Mouse (Mus musculus) cerebellum, adult 2 months (tissue): ENCODE results near the gene Dhx58. TPM values are rescaled to one million over a fixed set of nuclear protein-coding genes. Genes with fewer than 3 reads are reported as not detected.
A peak's percentile ranks its signal among the peaks of the same experiment; 100 is the strongest.

ENCODE experiments used
- DNase-seq, 2 experiments: peaks; one replicate each; pipeline ENCODE4 v3.0.0; 2021
- H3K27ac ChIP-seq: fragments of 200-500 bp; 2 replicates; pipeline ENCODE4 v1.5.1; 2012; ENCODE audit warnings: low read length, control low read depth, inconsistent platforms; ENCODE audit not compliant: insufficient read depth
- H3K27me3 ChIP-seq: fragments of 200-500 bp; 2 replicates; pipeline ENCODE4 v1.6.1; 2012; ENCODE audit warnings: inconsistent platforms, mild to moderate bottlenecking, low read length, moderate library complexity; ENCODE audit not compliant: control insufficient read depth, insufficient read depth
- H3K4me1 ChIP-seq: fragments of 200-500 bp; 2 replicates; pipeline ENCODE4 v1.6.1; 2011; ENCODE audit warnings: low read length; ENCODE audit not compliant: control insufficient read depth, insufficient read depth
- H3K4me3 ChIP-seq: fragments of 200-500 bp; replicated peaks from 2 replicates; pipeline ENCODE3; 2011; ENCODE audit warnings: mild to moderate bottlenecking, low read depth, low read length, control low read depth; ENCODE audit not compliant: insufficient read depth
- CTCF ChIP-seq: fragments of 200-500 bp; IDR thresholded peaks from 2 replicates; pipeline ENCODE4 v1.5.1; 2011; ENCODE audit warnings: low read depth, mild to moderate bottlenecking, control low read depth, low read length, moderate library complexity, borderline replicate concordance; ENCODE audit not compliant: insufficient read depth
- POLR2A ChIP-seq: fragments of 200-500 bp; IDR thresholded peaks from 2 replicates; pipeline ENCODE4 v1.6.1; 2011; ENCODE audit warnings: low read length, control low read depth, borderline replicate concordance; ENCODE audit not compliant: insufficient read depth
- WGBS: fragments of 180-500 bp; shearing (Covaris S2); methylation state at CpG from one replicate; pipeline ENCODE4 v1.1.7; 2018; 5-methylcytosine and 5-hydroxymethylcytosine counted together
- polyA plus RNA-seq: library from polyadenylated mRNA; depleted of rRNA; stranded (reverse); fragments of >200 nt; gene quantifications from 2 replicates; pipeline ENCODE4 v1.2.3, GENCODE M21; 2012

Dhx58 gene
- polyA plus RNA-seq, 1 experiment, result 5.1 TPM

DNA sequence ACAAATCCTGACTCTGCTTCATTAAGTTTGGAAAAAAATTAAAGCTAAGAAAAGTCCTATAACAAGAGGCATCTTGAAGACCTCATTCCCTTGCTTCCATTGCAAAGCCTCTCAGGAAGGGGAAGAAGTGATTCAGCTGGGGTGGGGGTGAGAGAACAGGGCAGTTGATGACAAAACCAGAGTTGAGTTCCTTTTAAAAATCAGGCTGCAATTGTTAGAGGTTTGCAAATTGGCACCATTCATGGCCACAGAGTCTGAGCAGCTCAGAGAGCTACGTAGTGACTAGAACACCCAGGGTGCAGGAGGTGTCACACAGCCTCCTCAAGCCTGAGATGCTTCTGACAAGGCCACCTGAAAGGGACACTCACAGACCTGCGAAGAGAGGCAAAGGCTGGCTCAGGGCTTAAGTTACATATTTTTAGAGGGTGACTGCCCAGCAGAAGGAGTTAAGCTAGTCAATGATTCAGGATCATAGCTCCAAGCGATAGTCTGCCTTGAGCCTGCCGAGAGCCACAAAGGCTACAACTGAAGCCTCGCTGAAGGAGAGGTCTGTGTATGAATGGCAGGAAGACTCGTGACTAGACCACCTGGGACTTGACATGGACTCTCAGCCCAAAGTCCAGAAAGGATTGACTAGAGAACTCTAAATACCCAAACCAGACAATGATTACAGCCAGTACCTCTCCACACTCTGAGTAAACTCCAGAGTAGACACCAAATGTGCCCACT lies 26.6 kb upstream of the Dhx58 start:
- Histone ChIP-seq H3K4me1 (no peaks in the 10 kb centered on the region), H3K27ac (no peak overlapping the region), H3K4me3 (no peak overlapping the region), H3K27me3 (no peaks in the 10 kb centered on the region)
- 68% methylated on average over 6 of the region's 6 CpGs for WGBS
- no peak for DNase-seq
- TF ChIP-seq POLR2A (no peak), CTCF (no peak)

DNA sequence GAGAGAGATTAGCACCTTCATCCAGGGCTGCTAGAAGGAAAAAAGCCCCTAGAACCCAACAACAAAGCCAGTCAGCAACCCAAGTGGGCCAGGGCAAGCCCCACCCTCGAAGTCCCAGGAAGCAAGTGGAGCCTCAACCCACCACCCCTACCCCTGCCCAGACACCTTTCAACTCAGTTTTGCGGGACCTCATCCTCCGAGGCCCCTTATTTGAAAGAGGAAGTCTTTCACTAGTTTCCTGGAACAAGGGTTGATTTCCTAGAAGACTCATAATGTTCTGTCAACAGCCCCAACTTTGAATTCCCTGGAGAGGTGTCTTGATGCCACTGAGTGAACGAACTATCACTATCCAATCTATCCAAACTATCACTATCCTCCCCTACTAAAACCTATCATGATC lies 25.9 kb upstream of the Dhx58 start:
- H3K4me1 ChIP-seq, result peaks cover 4% of the 10 kb centered on the region; the same call in 1 of the 2 replicates
- no peak for DNase-seq
- H3K27me3 ChIP-seq, result no peaks in the 10 kb centered on the region
- WGBS, result 90% methylated on average over 4 of the region's 4 CpGs
- TF ChIP-seq POLR2A (no peak), CTCF (no peak)
- H3K27ac ChIP-seq, result no peak overlapping the region
- H3K4me3 ChIP-seq, result no peak overlapping the region

DNA sequence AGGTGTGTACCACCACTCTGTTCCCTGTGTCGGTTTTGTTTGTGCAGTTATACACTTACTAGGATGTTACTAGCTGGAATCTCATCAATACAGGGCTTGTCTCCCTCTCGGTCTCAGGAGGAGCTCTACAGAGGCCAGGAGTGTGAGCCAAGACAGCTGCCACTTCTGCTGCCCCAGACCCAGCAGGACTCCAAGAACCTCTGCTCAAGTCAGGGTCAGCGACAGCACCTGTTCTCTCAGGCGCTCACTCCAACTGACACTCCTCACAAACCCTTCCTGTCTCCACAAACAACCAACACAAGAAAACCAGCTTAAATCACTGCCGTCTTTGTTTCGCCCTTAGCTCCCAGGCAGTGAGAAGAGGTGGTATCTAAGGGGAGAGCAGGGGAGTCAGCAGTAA lies 24.5 kb upstream of the Dhx58 start:
- no peaks in the 10 kb centered on the region for H3K27me3 ChIP-seq
- H3K4me1 ChIP-seq, result peaks cover 5% of the 10 kb centered on the region; the same call in 1 of the 2 replicates
- H3K4me3 ChIP-seq, result no peak overlapping the region
- 22% methylated on average over 6 of the region's 6 CpGs for WGBS
- no peak for DNase-seq
- no peak overlapping the region for H3K27ac ChIP-seq
- no peak for TF ChIP-seq CTCF
- no peak for TF ChIP-seq POLR2A

DNA sequence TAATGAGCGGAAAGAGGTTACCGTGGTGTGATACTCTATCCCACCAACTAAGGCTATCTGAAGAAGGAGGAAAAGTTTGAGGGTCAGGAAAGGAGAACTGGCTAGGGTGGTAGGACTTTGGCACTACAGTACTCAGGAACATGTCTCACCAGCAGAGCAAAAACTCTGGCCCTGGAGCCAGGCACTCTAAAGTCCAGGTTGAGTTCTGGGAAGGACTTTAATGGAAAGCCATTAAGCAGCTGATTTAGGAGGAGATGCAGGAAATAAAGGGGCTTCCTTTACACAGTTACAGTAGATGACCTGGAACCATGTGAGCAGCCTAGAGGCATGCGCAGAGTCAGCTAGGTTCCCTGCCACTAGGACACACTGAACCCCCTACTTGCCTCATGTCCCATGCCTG lies 23.1 kb upstream of the Dhx58 start:
- no peak for DNase-seq
- no peak overlapping the region for H3K4me3 ChIP-seq
- TF ChIP-seq POLR2A (no peak), CTCF (no peak)
- peaks cover 10% of the 10 kb centered on the region for H3K4me1 ChIP-seq
- no peaks in the 10 kb centered on the region for H3K27me3 ChIP-seq
- WGBS, result 97% methylated on average over 3 of the region's 3 CpGs
- no peak overlapping the region for H3K27ac ChIP-seq

DNA sequence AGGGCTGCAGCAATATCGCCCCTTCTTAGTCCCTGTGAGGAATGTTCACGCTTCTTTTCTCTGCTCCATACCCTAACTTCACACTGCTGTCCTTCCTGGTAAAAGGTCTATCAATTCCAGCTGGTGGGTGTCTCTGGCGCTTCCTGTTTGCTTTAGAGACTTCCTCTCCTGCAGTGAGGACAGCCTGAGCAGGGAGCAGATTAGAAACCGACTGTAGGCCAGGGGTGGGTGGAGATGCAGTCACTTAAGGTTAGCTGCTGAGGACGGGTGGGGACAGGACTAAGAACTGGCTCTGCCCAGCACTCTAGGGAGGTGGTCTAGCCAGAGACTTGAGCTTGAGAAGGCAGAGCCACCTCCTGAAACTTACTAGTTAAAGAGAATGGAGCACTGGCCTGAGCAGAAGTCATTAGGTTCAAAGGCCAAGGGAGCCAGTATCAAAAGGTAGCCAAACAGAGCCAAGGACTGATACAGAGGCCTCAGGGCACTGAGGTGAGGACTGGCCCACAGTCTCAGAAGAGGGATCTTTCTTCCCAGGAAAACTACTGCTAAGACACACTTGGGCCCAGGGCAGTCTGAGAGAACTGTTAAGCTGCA lies 20.9 kb upstream of the Dhx58 start:
- H3K4me1 ChIP-seq, result peaks cover 19% of the 10 kb centered on the region

DNA sequence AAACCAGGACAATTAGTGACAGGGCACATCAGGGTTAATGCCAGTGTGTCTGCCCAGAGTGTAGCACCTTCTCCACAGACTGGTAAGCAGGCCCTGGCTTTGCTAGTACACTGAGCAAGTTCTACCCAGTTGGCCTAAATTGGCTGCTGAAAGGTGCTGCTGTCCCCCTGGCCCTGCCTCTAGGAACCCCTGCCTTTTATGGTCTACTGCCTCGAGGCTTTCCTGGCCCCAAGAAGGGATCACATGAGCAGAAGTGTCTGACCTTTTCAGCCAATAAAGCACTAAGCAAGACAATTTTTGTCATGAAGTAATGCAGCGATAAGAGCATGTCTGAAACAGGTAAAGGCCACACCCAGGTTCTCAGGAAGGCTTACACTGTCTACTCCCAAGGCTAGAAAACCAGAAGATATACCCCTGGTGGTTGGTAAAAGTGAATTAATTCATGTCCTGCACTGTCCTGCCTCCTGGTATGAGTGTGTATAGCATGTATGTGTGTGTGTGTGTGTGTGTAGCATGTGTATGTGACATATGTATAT lies 18.5 kb upstream of the Dhx58 start:
- Histone ChIP-seq H3K4me1 (peaks cover 19% of the 10 kb centered on the region), H3K27ac (no peak overlapping the region), H3K4me3 (no peak overlapping the region), H3K27me3 (no peaks in the 10 kb centered on the region)
- DNase-seq, result no peak
- 50% methylated on average over 2 of the region's 2 CpGs for WGBS
- no peak for TF ChIP-seq POLR2A
- TF ChIP-seq CTCF, result no peak

More for the DNA sequence above, 20.9 kb upstream of the Dhx58 start:
- DNase-seq, result no peak
- TF ChIP-seq CTCF (no peak), POLR2A (no peak)
- Histone ChIP-seq H3K27ac (peak overlapping the region; percentile 30; the same call in 1 of the 2 replicates), H3K4me3 (no peak overlapping the region), H3K27me3 (no peaks in the 10 kb centered on the region)
- 49% methylated on average over 5 of the region's 5 CpGs for WGBS

DNA sequence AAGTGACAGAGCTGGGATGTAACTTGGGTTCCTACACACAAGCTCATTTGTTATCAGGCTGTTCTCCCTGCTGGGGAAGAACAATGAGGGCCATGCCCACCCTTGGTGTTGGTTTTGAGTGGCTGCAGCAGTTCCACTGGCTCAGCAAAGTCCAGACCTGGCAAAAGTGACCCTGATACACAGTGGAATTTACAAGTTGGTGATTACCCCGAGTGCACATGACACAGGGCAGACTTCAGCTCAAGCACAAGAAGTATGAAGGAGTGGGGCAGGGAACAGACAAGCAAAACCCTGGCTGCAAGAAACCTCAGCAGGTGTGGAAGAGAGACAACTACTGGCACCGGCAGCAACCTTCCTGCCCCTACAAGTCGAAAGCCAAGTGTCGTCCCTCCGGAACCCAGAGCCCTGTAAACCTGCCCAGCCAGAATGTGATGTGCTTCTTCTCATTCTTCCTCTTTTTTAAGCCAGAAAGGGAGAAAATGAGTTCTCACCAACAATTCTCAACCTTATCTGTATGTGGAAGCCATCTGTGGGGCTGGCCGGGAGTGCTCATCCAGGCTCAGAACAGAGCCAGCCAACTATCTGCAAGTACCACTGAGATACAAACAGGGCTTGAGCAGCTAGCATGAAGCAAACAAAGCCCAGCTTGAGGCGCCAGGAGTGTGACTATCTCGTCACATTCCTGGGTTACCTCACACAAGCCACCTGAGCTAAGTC lies 17.9 kb upstream of the Dhx58 start:
- Histone ChIP-seq H3K4me1 (peaks cover 19% of the 10 kb centered on the region), H3K27ac (peak overlapping the region; percentile 5; the same call in 1 of the 2 replicates), H3K4me3 (no peak overlapping the region), H3K27me3 (no peaks in the 10 kb centered on the region)
- no peak for DNase-seq
- no peak for TF ChIP-seq POLR2A
- TF ChIP-seq CTCF, result no peak
- WGBS, result 36% methylated on average over 8 of the region's 8 CpGs
